Mouse (Mus musculus): ENCODE measurements at regions not wholly inside any gene's neighbourhood (a gene's known extent, or its start where the extent isn't known, plus 50 kb on each side); places are given as distances from the start of the nearest gene placed in this dataset.

- no peak for DNase-seq (ENCODE audit: low read depth, low spot score)
Measured at GRCm38 (mm10) chr4:33552856-33553255, 242.7 kb downstream of the Rngtt start.

DNA sequence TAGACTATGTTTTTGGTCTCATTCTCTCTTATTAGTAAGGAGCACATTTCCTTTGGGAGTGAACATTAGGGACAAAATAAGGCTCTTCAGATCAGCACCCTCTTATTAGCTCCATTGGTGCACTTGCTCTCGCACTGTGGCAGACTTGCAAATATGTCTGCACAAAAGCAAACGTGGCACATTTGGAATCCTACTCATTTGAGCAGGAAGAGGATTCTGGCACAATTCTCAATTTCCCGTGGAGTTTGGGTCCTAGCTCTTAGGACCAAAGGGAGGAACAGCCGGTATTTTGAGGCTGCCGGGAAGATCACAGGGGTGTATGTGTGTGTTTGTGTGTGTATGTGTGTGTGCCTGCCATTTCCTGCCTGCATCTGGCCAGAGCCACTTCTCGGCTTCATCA, 244.5 kb downstream of the Rngtt start:
- no peak for DNase-seq (ENCODE audit: low read depth, low spot score)

- no peak for DNase-seq (ENCODE audit: low read depth, low spot score)
Measured at GRCm38 (mm10) chr4:33555231-33555933, 245.3 kb downstream of the Rngtt start.

GRCm38 (mm10) chr4:33555966-33556365, 245.9 kb downstream of the Rngtt start:
- no peak for DNase-seq (ENCODE audit: low read depth, low spot score)

DNA sequence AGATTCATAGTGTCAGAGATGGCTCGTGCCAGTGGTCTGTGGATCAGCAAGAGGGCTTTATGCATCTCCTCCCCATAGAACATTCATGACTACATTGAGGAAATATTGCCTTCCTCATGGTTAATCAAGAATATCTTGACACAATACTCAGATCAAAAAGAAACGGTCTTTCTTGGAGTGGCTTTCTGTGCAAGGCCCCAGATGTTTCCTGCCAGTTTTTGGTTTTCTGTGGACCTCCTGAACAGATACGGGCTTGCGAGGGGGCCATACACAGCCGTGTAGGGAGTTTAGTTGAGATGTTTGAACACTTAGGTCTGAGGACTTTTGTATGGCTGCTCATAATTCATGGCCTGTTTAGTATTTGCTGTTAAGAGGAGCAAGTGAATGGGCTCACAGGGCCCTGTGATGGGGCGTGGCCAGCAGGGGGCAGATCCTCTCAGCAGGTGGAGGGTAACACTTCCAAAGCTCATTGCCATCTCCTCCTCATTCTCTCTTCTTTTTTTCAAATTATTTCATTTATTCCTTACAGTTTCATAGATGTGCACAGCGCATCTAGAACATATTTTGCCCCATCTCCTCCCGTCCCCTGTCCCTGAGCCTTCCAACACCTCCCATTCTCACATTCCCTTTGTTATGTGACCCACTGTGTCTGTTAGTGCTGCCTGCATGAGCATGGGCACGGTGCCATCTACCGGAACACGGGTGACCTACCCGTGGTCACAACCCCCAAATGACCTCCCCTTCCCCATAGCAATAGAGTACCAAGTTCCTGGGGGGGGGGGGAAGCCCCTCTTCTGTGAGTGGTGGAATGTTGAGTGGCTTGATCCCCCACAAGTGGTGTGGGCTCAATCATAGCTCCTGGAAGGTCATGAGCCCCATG, 246.8 kb downstream of the Rngtt start:
- DNase-seq (ENCODE audit: low read depth, low spot score) = no peak

DNA sequence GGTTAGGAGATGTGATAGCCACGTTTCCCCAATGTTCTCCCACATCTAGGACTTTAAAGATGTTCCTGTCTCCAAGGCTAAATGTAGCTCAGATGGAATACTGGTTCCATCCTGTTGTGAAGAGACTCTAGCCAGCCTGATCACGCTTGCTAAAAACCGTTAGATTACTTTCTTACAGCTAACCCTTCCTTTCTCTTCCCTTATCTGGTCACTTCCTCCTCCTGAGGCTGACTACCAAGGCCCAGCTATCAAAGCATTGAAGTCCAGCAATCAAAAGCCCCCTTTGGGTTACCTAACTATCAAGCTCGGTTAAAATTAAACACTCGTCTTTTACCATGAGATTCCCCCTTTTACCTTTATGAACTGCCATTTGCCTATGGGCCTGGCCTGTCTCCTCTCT, 260.2 kb downstream of the Rngtt start:
- DNase-seq (ENCODE audit: low read depth, low spot score) = no peak

GRCm38 (mm10) chr4:33571351-33571750, 261.2 kb downstream of the Rngtt start:
- no peak for DNase-seq (ENCODE audit: low read depth, low spot score)

DNA sequence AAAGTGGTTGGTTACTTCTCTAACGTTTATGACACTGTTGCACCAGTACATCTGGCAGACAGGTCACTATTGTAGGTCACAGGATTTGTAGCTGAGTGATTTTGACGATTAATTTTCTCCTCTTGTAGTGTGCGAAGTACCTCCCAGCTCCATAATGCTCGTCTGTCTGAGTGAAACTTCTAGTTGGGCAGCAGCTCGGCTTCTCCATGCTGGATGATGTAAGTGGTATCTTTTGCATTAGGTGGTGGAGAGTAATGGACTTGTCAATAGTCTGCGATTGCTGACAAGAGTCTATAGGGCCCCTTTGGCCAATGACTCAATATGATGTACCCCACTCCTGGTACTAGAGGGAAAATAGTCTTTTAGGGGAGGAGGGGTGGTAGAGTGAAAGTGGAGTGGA, 267.5 kb downstream of the Rngtt start:
- DNase-seq (ENCODE audit: low read depth, low spot score) = no peak

DNA sequence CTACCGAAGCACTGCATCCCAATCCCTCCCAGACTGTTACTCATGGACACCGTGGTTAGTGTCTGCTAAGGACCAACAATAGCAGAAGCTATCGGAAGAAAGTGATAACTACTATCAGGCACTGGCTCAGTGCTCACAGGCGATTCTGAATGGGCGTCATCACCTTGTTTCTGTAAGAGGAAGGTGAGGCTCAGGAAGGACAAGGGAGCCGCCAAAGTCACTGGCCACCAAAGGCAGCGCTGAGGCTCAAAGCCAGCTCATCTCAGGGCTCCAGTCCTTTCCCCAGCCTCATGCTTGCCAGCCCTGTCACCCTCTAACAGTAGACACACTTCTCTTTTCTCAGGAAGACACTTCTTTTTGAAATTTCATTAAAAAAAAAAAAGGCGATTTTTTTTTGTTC, 270.4 kb downstream of the Rngtt start:
- no peak for DNase-seq (ENCODE audit: low read depth, low spot score)

- no peak for DNase-seq (ENCODE audit: low read depth, low spot score)
Measured at GRCm38 (mm10) chr4:33581180-33581591, 271.1 kb downstream of the Rngtt start.

DNA sequence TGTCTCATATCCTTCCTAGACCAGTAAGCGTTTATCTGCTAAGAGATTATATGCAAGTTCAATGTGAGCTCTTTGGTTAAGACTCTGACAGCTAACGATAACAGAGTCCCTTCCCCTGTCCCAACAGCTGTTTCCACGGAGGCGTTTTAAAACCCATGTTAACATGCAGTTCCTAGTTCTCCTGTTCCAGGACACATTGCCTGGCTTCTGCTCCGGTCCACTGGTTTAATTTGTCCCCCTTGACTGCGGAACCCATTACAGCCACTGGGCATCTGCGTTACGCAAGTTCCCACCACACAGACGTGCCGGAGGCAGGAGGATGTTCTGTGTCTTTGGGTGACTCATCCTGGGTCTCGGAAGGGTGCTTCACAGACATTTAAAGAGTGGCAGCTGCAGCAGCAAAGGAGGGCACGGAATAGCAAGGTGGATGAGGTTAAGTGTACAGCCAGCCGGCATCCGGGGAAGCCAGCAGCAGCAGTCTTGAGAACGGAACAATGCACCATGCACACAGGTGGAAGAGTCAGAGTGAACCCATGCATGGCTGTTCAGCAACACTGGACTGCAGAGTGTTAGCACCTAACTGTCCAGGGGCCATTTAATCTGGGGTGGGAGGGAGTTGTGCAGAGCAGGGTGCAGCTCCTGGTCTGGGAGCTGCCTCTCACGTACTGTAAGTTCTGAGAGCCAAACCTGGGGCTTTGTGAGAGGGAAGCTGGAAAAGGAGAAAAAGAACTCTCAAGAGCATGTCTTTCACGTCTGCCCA, 271.8 kb downstream of the Rngtt start:
- no peak for DNase-seq (ENCODE audit: low read depth, low spot score)

DNA sequence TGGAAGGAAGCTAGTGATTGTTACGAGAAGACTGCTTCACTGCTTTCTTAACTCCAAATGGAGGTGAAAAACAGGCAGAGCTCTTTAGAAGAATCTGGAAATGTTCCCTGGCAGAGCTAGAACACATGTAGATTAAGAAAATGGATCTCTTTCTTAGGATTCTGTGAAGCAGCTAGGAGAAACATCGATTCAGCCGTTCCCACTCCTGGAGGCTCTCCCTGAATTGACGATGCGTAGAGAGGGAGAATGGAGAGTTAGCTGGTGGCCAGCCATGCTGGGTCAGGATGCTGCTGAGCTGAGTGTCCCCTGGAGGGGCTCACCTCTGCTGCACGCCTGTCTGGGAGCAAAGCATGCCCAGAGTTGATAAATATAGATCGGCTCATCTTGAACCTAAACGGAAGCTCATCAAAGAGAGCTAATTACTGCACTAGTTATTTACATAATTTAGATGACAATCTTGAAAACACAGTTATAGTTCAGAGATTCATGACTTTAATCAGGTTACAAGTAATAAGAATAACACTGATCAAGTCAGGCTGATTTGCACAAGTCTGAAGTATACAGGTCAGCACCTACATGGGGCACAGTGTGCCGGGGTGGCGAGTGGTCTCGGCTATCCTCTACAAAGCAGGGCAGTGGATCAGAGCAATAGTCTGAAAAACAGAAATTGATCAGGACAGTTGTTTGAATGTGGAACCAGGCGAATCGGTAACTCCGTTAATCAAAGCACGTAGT, 273.0 kb downstream of the Rngtt start:
- no peak for DNase-seq (ENCODE audit: low read depth, low spot score)

- no peak for DNase-seq (ENCODE audit: low read depth, low spot score)
Measured at GRCm38 (mm10) chr4:33583979-33584907, 274.1 kb downstream of the Rngtt start.

DNA sequence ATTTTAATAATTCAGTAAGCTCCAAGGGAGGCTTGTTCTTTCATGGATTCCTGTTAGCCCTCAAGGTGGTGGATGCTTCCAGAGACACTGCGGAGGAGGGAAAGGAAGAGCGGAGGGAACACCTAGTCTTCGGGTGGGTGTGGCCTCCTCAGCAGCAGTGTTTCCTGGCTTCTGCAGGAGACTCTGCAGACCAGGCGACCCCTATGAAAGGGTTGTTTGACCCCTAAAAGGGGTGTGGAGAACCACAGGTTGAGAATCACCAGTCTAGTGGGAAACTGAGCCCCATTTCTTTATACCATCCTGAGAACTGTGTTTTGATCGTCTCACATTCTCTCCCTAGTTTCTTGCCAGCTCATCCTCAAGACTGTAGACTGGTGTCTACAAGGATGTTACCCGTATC, 275.7 kb downstream of the Rngtt start:
- DNase-seq (ENCODE audit: low read depth, low spot score) = no peak

- DNase-seq (ENCODE audit: low read depth, low spot score) = no peak
Measured at GRCm38 (mm10) chr4:33586290-33586614, 276.1 kb downstream of the Rngtt start.

DNA sequence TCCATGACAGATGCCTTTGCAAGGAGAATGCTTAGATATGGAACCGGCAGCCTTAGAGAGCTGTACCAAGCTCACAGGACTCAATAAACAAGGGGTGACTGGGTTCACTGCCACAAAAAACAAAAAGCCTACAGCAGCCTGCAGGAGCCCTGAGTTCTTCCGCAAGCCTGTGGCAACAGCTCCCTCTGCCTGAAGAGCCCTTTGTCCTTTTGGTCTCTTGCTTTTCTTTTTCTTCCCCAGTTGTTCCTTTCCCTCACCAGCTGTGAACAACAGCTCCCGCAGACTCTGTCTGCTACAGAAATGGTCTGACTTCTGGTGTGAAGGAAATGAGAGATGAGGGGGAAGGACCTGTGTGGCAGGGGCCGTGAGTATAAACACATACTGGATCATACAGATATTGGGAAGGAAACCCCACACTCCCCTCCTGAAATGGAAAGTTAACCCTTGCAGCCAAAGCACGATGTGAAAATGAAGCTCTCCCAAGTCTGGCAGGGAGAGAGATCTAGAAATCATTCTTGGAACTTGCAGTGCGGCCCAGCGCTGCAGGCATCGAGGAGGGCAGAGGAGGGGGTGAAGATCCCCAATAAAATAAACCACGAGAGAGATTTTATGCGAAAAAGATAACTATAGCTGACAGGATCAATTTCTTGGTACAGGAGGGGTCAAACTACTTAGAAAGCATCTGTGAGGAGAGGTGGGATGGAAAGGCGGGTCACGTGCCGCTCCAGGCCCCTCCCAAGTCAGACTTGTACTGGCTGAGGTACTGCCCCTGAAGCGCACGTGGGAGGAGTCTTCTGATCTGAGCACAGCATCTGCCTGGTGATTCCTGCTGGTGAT, 276.7 kb downstream of the Rngtt start:
- DNase-seq (ENCODE audit: low read depth, low spot score) = peak; percentile 42

GRCm38 (mm10) chr4:33587666-33588065, 277.6 kb downstream of the Rngtt start:
- peak; percentile 77 for DNase-seq (ENCODE audit: low read depth, low spot score)

DNA sequence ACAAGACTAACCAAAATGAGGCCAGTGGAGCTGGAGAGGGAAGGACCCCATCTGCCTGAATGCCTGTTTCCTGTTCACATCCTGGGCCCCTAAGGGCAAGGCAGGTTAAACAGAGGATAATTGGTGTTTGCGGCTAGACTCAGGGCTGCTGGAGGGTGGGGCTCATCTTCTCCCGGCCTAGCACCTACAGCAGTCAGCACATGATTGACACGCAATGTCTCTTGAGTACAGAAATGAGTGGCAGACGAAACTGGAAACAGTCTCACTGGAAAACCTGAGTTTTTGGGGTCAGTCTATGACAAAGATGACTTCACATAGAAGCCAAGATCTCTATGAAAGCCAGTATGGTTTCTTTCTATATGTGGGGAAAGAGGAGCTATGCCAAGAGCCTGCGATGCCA, 278.0 kb downstream of the Rngtt start:
- no peak for DNase-seq (ENCODE audit: low read depth, low spot score)

DNA sequence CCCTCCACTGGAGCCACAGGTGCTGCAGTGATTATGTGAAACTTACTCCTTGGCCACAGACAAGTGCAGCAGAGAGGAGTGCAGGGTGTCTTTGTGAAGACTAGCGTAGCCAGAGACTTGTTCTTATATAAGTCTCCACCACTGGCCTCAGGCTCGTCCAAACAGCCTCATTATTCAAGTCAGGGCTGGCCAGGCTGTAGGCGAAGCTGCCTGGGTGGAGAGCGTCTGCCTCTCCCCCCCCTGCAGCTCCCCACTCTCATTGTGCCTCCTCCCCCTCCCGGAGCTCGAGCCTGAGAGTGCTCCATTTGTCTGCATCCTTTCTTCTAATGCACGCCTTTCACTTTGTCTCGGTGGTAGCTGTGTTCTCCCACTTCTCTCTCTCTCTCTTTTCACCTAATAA, 279.1 kb downstream of the Rngtt start:
- no peak for DNase-seq (ENCODE audit: low read depth, low spot score)

Data from skeletal muscle tissue, adult 2 months (tissue).